Mouse (Mus musculus): ENCODE data around the gene Ckm. TPM values are rescaled to one million over a fixed set of nuclear protein-coding genes. Genes with fewer than 3 reads are reported as not detected.

Gene Ckm
- total and polyA plus RNA-seq, 2 experiments from 2014 or later, result 4,665 to 5,632 TPM

DNA sequence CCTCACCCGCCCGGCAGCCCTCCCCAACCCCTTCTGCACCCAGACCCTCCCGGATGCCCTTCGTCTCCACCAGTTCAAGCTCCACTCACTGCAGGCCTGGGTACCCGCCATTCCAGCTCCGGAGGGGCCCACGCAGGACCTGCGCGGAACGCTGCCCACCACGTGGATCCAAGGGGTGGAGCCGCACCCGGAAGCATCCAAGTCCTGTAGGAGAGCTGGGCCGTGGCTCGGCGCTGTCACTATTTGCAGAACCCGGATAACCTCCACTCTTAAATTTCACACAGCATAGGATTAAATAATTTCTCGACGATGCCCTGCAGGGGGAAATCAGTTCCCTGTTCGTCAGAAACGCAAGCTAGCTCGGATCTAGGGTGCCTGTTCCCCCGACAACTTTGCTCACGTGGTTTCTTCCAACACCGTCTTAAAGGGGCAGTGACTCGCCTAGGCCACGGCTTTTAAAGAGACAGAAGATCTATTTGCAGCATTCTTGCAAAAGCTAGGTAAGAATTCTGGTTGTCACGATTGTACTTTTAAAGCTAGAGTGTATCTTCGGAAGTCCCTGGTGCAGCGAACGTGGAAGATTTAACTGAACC is 45.2 kb upstream of the Ckm start, which contains the start of the genes Cd3eap and Ppp1r13l:
Cd3eap (minus strand) TSS at position 185 of the 593 bp plus-strand sequence.
Ppp1r13l (plus strand) TSS at position 451 of the 593 bp plus-strand sequence.
- H3K4me1 ChIP-seq (ENCODE audit: control insufficient read depth, insufficient read depth), result peaks cover 18% of the 10 kb centered on the region
- H3K36me3 ChIP-seq (replicated peaks; ENCODE audit: control insufficient read depth, insufficient read depth, low read length), result peaks cover 17% of the 10 kb centered on the region

DNA sequence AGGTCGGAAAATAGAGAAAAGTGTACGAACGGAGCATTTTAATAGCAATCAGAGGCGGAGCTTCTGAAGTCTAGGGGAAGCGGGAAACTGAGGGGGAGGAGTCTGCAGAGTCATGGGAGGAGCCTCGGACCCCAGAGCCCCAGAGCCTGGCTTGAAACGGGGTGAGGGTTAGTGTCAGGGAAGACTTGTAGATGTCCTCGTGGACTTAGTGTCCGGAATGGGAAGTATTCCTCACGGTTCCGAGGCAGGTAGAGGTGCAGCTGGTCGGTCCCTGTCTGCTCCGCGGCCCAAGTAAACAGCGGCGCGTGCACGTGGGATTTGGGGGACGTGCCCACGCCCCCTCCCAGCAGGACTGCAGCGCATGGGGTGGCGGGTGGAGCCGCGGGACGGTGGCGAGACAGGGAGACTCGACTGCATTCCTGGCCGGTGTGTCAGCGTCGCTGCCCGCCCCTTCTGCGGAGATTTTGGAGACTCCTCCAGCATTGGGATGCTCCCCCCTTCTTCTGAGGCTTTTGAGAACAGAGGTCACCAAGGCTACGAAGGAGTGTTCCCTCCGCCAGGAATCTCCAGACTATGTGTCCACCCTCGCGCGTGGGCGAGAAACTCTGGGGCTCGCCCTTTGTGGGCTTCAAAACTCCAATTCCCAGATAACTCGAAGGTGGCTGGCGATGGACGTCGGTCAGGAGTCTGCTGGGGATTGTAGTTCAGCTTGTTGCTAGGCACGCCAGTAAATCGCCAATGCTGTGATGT is 44.5 kb upstream of the Ckm start:
- peak; percentile 70 for DNase-seq (ENCODE audit: low spot score)
- Histone ChIP-seq H3K9me3 (replicated peaks; ENCODE audit: control insufficient read depth, low read length) (no peaks in the 10 kb centered on the region), H3K36me3 (replicated peaks; ENCODE audit: control insufficient read depth, insufficient read depth, low read length) (peaks cover 11% of the 10 kb centered on the region), H3K4me1 (ENCODE audit: control insufficient read depth, insufficient read depth) (peaks cover 18% of the 10 kb centered on the region), H3K4me2 (ENCODE audit: low read depth, low read length) (peak overlapping the region; percentile 79), H3K4me3 (ENCODE audit: low read depth, low read length) (peak overlapping the region; percentile 62), H3K27me3 (ENCODE audit: control insufficient read depth, insufficient read depth, low read length) (no peaks in the 10 kb centered on the region), H3K27ac (ENCODE audit: low read depth) (peak overlapping the region; percentile 87), H3K9ac (replicated peaks; ENCODE audit: low read depth, low read length) (peak overlapping the region; percentile 66)
- no peak for TF ChIP-seq EP300 (IDR thresholded peaks at IDR 0.05; ENCODE audit: low read depth)
- TF ChIP-seq CTCF (IDR thresholded peaks at IDR 0.05; ENCODE audit: low read depth), result no peak
- under 1% methylated on average over 45 of the region's 45 CpGs for WGBS
- ATAC-seq (ENCODE audit: insufficient read depth, low read depth), result peak; percentile 43

More for the DNA sequence above, 45.2 kb upstream of the Ckm start, which contains the start of the genes Cd3eap and Ppp1r13l:
- DNase-seq (ENCODE audit: low spot score), result peak; percentile 90
- Histone ChIP-seq H3K27ac (ENCODE audit: low read depth) (peak within 1 kb of the TSS; percentile 87), H3K4me3 (ENCODE audit: low read depth, low read length) (peak within 1 kb of the TSS; percentile 62), H3K9me3 (replicated peaks; ENCODE audit: control insufficient read depth, low read length) (no peaks in the 10 kb centered on the region), H3K4me2 (ENCODE audit: low read depth, low read length) (peak within 1 kb of the TSS; percentile 79), H3K9ac (replicated peaks; ENCODE audit: low read depth, low read length) (peak within 1 kb of the TSS; percentile 66), H3K27me3 (ENCODE audit: control insufficient read depth, insufficient read depth, low read length) (no peaks in the 10 kb centered on the region)
- TF ChIP-seq CTCF (IDR thresholded peaks at IDR 0.05; ENCODE audit: low read depth) (no peak), EP300 (IDR thresholded peaks at IDR 0.05; ENCODE audit: low read depth) (0 out of 2 replicates have a peak, but pooled peaks have one; percentile 70)
- peak; percentile 40 for ATAC-seq (ENCODE audit: insufficient read depth, low read depth)
- WGBS, result under 1% methylated on average over 31 of the region's 31 CpGs

DNA sequence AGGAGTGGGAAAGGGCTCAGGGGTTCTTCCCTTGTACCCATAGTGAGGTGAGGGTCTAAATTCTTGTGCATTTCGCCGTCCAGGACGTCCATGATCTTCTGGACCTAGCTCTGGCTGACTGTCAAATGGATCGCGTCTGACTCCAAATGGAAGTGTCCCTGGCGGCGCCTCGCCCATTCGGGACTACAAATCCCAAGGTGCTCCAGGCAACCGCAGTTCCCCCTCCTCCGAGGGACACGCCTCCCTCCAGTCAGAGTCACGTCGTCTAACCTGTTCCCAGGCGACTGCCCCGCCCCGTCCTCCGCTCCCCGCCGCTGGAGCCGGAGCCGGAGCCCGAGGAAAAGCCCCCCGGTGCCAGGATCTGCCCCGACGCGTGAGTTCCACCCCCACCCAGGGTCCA is 43.6 kb upstream of the Ckm start:
- Histone ChIP-seq H3K4me2 (ENCODE audit: low read depth, low read length) (peak overlapping the region; percentile 79), H3K27me3 (ENCODE audit: control insufficient read depth, insufficient read depth, low read length) (no peaks in the 10 kb centered on the region), H3K4me3 (ENCODE audit: low read depth, low read length) (peak overlapping the region; percentile 62), H3K36me3 (replicated peaks; ENCODE audit: control insufficient read depth, insufficient read depth, low read length) (peaks cover 5% of the 10 kb centered on the region; the same call in 1 of the 2 replicates), H3K9me3 (replicated peaks; ENCODE audit: control insufficient read depth, low read length) (no peaks in the 10 kb centered on the region), H3K4me1 (ENCODE audit: control insufficient read depth, insufficient read depth) (peaks cover 21% of the 10 kb centered on the region), H3K27ac (ENCODE audit: low read depth) (peak overlapping the region; percentile 87), H3K9ac (replicated peaks; ENCODE audit: low read depth, low read length) (peak overlapping the region; percentile 56)
- WGBS, result 1% methylated on average over 25 of the region's 27 CpGs
- ATAC-seq (ENCODE audit: insufficient read depth, low read depth) (peak; percentile 77), DNase-seq (ENCODE audit: low spot score) (peak; percentile 96)
- TF ChIP-seq CTCF (IDR thresholded peaks at IDR 0.05; ENCODE audit: low read depth) (no peak), EP300 (IDR thresholded peaks at IDR 0.05; ENCODE audit: low read depth) (no peak)

DNA sequence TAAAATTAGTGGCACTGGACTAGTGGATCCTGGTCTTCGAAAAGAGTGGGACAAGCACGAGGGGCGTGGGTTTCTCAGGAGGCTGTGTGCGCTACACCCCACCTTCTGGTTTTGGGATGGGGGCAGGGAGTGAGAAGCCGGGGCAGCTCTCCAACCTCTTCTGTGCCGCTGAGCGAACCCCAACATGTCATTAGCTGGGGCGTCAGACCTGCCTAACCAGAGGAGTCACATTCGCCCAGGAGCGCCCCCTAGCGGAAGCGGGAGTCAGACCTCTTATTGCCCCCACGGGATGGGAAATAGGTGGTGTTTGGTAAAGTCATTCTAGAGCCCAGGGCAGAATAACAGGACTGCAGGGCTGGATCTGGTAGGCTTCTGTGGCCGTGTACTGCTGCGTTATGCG is 42.9 kb upstream of the Ckm start:
- 6% methylated on average over 16 of the region's 16 CpGs for WGBS
- H3K27ac ChIP-seq (ENCODE audit: low read depth), result peak overlapping the region; percentile 87
- no peaks in the 10 kb centered on the region for H3K36me3 ChIP-seq (replicated peaks; ENCODE audit: control insufficient read depth, insufficient read depth, low read length)
- H3K4me1 ChIP-seq (ENCODE audit: control insufficient read depth, insufficient read depth), result peaks cover 21% of the 10 kb centered on the region
- H3K4me3 ChIP-seq (ENCODE audit: low read depth, low read length), result peak overlapping the region; percentile 62
- H3K9ac ChIP-seq (replicated peaks; ENCODE audit: low read depth, low read length), result peak overlapping the region; percentile 56
- DNase-seq (ENCODE audit: low spot score), result peak; percentile 27
- peak overlapping the region; percentile 79 for H3K4me2 ChIP-seq (ENCODE audit: low read depth, low read length)
- ATAC-seq (ENCODE audit: insufficient read depth, low read depth), result peak; percentile 16
- no peaks in the 10 kb centered on the region for H3K9me3 ChIP-seq (replicated peaks; ENCODE audit: control insufficient read depth, low read length)
- H3K27me3 ChIP-seq (ENCODE audit: control insufficient read depth, insufficient read depth, low read length), result no peaks in the 10 kb centered on the region
- TF ChIP-seq EP300 (IDR thresholded peaks at IDR 0.05; ENCODE audit: low read depth) (no peak), CTCF (IDR thresholded peaks at IDR 0.05; ENCODE audit: low read depth) (peak; percentile 70)

DNA sequence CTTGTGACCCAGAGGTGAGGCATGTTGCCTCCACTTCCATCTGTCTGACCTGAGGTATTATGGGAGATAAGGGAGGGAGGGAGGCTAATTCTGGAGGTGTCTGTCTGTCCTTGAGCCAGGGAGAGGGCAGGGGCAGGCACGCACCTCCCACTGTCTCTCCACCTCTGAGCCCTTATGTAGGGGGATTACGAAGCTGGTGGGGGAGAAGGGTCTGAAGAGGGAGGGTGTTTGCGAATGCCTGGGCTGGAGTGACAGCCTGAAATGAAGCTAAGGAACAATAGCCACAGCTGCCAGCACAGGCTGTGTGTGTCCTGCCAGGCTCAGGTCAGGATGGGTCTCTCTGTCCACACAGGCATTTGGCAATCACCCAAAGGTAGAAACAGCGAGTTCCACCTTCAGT is 42.3 kb upstream of the Ckm start:
- no peaks in the 10 kb centered on the region for H3K27me3 ChIP-seq (ENCODE audit: control insufficient read depth, insufficient read depth, low read length)
- DNase-seq (ENCODE audit: low spot score), result peak; percentile 68

More for the DNA sequence above, 42.3 kb upstream of the Ckm start:
- no peak for TF ChIP-seq CTCF (IDR thresholded peaks at IDR 0.05; ENCODE audit: low read depth)
- TF ChIP-seq EP300 (IDR thresholded peaks at IDR 0.05; ENCODE audit: low read depth), result no peak
- H3K4me1 ChIP-seq (ENCODE audit: control insufficient read depth, insufficient read depth), result peaks cover 21% of the 10 kb centered on the region
- H3K36me3 ChIP-seq (replicated peaks; ENCODE audit: control insufficient read depth, insufficient read depth, low read length), result no peaks in the 10 kb centered on the region
- H3K4me3 ChIP-seq (ENCODE audit: low read depth, low read length), result peak overlapping the region; percentile 62
- peak; percentile 40 for ATAC-seq (ENCODE audit: insufficient read depth, low read depth)
- H3K4me2 ChIP-seq (ENCODE audit: low read depth, low read length), result peak overlapping the region; percentile 79
- WGBS, result 8% methylated on average over 4 of the region's 4 CpGs
- peak overlapping the region; percentile 87 for H3K27ac ChIP-seq (ENCODE audit: low read depth)
- H3K9me3 ChIP-seq (replicated peaks; ENCODE audit: control insufficient read depth, low read length), result no peaks in the 10 kb centered on the region
- 0 out of 2 replicates have a peak overlapping the region, but pooled peaks have one; percentile 8 for H3K9ac ChIP-seq (replicated peaks; ENCODE audit: low read depth, low read length)

Data from heart, postnatal 0 days (tissue).